Mouse (Mus musculus) embryonic facial prominence, embryonic 12.5 days (tissue): Measurements from ENCODE around the gene Gna11. TPM values are rescaled to one million over a fixed set of nuclear protein-coding genes. Genes with fewer than 3 reads are reported as not detected.

Experiments
- ATAC-seq: fragments of 200-750 bp; cut with Nextera tagmentation; 2 replicates; pipeline ENCODE4 v1.8.0; 2017; ENCODE audit not compliant: insufficient number of reproducible peaks, insufficient read depth, low FRiP score, low TSS enrichment
- H3K27ac ChIP-seq: fragments of 300-500 bp; sonication (generic); 2 replicates; pipeline ENCODE4 v1.5.1; 2016; ENCODE audit warnings: mild to moderate bottlenecking
- H3K27me3 ChIP-seq: fragments of 300-500 bp; sonication (generic); 2 replicates; pipeline ENCODE4 v1.6.1; 2016; ENCODE audit warnings: mild to moderate bottlenecking, moderate library complexity
- H3K36me3 ChIP-seq: fragments of 300-500 bp; sonication (generic); 2 replicates; pipeline ENCODE4 v1.6.1; 2016; ENCODE audit warnings: mild to moderate bottlenecking
- H3K4me1 ChIP-seq: fragments of 300-500 bp; sonication (generic); 2 replicates; pipeline ENCODE4 v1.6.1; 2016
- H3K4me2 ChIP-seq: fragments of 300-500 bp; sonication (generic); replicated peaks from 2 replicates; pipeline ENCODE4 v1.6.1; 2016; ENCODE audit warnings: mild to moderate bottlenecking, moderate library complexity
- H3K4me3 ChIP-seq: fragments of 300-500 bp; sonication (generic); 2 replicates; pipeline ENCODE4 v1.5.1; 2016; ENCODE audit warnings: mild to moderate bottlenecking
- H3K9ac ChIP-seq: fragments of 300-500 bp; sonication (generic); 2 replicates; pipeline ENCODE4 v1.6.1; 2016; ENCODE audit warnings: mild to moderate bottlenecking, moderate library complexity
- H3K9me3 ChIP-seq: fragments of 300-500 bp; sonication (generic); 2 replicates; pipeline ENCODE4 v1.6.1; 2016; ENCODE audit warnings: mild to moderate bottlenecking, moderate library complexity
- WGBS: fragments of 180-500 bp; shearing (Covaris S2); methylation state at CpG from one replicate; pipeline ENCODE4 v1.1.7; 2016; 5-methylcytosine and 5-hydroxymethylcytosine counted together
- polyA plus RNA-seq: library from polyadenylated mRNA; unstranded; fragments of >200 nt; fragmentation: Nextera tagmentation; extraction: Ambion mirVana; gene quantifications from 2 replicates; pipeline ENCODE4 v1.2.1, GENCODE M21; 2016

Gna11 gene
- polyA plus RNA-seq: 82.7 and 83.5 TPM in 2 replicates

DNA sequence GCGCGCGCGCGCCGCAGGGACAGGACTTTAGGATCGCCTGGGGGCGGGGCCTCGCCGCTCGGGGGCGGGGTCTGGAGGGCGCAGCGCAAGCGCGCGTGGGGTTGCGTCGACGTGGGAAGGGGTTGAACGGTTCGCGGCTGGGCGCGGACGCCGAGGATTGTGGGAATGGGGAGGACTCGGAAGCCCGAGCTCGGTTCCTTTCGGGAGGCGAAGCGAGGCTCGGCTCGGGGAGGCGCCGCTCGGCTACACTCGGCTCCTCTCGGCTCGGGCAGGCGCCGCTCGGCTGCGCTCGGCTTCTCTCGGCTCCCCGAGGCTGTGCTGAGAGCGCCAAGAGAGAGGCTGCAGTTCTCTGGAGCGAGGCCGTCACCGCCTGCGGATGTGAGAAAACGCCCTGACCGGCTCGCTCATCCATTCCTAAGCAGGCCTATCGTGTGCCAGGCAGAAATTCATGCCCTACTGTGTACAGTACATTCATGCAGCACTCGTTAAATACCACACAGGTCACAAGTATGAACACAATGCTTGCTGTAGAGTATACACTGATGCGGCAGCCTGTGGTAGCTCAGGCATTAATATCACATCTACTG is at the start of gene Gna11:
TSS of gene Gna11 (minus strand) at position 30 of the 587 bp plus-strand sequence.
- H3K36me3 ChIP-seq: peaks cover 6% of the 10 kb centered on the region; the same call in 1 of the 2 replicates
- peak within 1 kb of the TSS; percentile 97 for H3K4me2 ChIP-seq
- no peaks in the 10 kb centered on the region for H3K9me3 ChIP-seq
- peak within 1 kb of the TSS; percentile 96 for H3K9ac ChIP-seq
- peak within 1 kb of the TSS; percentile 96 for H3K4me3 ChIP-seq
- peaks cover 23% of the 10 kb centered on the region for H3K4me1 ChIP-seq
- H3K27ac ChIP-seq: peak within 1 kb of the TSS; percentile 84
- WGBS: under 1% methylated on average over 59 of the region's 59 CpGs
- peak; percentile 95 for ATAC-seq
- no peaks in the 10 kb centered on the region for H3K27me3 ChIP-seq

DNA sequence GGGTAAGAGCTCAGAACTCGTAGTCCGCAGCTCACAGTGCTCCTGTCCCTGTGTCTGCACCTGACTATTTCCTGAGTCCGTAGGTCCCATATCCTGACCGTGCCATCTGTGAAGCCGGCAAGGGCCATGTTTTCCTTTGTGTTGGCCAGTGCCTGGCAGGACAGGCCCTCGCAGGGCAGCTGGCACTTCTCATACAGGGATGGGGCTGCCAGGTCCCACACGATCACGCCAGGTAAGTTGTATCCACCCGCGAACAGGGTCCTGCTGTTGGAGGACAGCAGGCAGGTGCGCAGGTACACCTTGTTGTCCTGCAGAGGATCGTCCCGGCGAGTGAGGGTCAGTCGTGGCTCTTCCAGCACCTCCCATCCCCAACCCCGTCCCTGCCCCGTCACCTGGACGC is 48.9 kb upstream of the Gna11 start:
- Histone ChIP-seq H3K4me1 (peaks cover 40% of the 10 kb centered on the region), H3K9ac (no peak overlapping the region), H3K4me2 (no peak overlapping the region), H3K4me3 (no peak overlapping the region), H3K27ac (no peak overlapping the region), H3K27me3 (peaks cover 23% of the 10 kb centered on the region), H3K9me3 (no peaks in the 10 kb centered on the region), H3K36me3 (0 out of 2 replicates have a peak, but pooled peaks cover 7% of the 10 kb centered on the region)
- ATAC-seq: no peak
- 80% methylated on average over 18 of the region's 18 CpGs for WGBS

DNA sequence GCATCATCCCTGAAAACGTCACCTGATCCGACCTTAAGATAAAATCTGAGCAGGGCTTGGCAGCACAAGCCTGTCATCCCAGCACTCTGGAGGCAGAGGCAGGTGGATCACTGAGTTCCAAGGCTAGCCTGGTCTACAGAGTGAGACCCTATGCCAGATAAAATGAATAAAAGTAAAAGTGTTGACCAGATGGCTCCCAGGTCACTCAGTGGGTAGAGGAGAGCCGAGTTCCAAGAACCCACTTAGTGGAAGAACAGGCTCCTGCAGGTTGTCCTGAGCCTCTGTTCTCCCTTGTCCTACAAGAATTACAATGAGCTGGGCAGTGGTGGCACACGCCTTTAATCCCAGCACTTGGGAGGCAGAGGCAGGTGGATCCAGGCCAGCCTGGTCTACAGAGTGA is 48.2 kb upstream of the Gna11 start:
- Histone ChIP-seq H3K4me3 (no peak overlapping the region), H3K9ac (no peak overlapping the region), H3K4me1 (peaks cover 34% of the 10 kb centered on the region), H3K36me3 (peaks cover 14% of the 10 kb centered on the region; the same call in 1 of the 2 replicates), H3K27me3 (peaks cover 23% of the 10 kb centered on the region), H3K27ac (no peak overlapping the region), H3K4me2 (no peak overlapping the region), H3K9me3 (no peaks in the 10 kb centered on the region)
- WGBS: 72% methylated on average over 4 of the region's 4 CpGs
- ATAC-seq: no peak

DNA sequence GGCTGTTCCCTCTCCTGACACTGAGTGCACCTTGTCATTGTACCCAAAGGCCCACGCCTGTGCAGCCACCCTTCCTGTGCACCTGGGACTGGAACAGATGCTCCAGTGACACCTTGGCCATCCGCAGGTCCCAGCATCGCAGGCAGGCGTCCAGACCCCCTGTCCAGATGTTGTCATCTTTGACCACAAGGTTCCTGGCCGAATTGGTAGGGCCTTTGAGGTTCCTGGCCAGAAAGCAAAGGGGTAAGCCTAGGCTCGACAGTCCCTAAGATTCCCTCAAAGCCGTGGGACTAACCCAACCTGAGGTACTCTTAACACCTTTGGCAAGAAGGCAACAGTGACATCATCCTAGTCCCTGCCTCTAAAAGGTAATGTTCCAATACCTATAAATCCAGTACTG is 47.6 kb upstream of the Gna11 start:
- WGBS: 80% methylated on average over 7 of the region's 7 CpGs
- Histone ChIP-seq H3K4me3 (no peak overlapping the region), H3K27ac (no peak overlapping the region), H3K27me3 (peaks cover 25% of the 10 kb centered on the region), H3K4me2 (no peak overlapping the region), H3K9ac (no peak overlapping the region), H3K36me3 (peaks cover 20% of the 10 kb centered on the region), H3K9me3 (no peaks in the 10 kb centered on the region), H3K4me1 (peaks cover 28% of the 10 kb centered on the region)
- ATAC-seq: no peak

DNA sequence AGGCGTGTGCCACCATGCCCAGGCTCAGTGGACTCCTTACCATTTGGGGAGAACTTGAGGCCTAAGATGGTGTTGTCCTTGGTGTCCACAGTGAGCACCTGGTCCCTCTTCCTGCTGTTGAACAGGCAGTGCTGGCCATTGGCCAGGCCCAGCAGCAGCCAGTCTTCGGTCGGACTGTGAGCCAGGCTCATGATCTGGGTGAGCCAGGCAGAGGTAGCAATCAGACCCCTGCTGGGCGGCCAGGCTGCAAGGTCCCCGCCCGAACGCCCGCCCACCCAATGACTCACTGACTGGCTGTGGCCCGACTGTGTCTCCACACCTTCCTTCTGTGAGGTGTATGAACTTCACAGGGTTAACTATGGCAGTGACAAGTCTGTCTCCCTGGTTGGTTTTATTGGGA is 46.9 kb upstream of the Gna11 start:
- Histone ChIP-seq H3K4me3 (no peak overlapping the region), H3K4me1 (peaks cover 20% of the 10 kb centered on the region), H3K9ac (no peak overlapping the region), H3K27me3 (peaks cover 28% of the 10 kb centered on the region), H3K4me2 (no peak overlapping the region), H3K36me3 (peaks cover 28% of the 10 kb centered on the region), H3K9me3 (no peaks in the 10 kb centered on the region), H3K27ac (no peak overlapping the region)
- WGBS: 77% methylated on average over 9 of the region's 9 CpGs
- ATAC-seq: no peak

DNA sequence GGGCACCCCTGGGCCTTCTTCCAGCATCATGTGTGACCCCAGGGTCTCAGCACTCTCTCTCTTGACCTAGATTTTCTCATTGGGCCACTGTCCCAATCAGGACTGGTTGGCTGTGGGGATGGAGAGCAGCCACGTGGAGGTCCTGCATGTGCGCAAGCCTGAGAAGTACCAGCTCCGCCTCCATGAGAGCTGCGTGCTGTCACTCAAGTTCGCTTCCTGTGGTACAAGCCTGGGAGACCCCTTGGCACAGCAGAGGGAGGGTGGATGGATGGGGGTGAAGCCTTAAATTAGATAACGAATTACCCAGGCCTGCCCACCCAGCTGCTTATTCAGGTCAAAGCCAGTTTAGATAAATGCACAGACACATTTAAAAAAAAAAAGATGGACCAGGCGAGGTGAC is 43.7 kb upstream of the Gna11 start:
- Histone ChIP-seq H3K36me3 (peaks cover 46% of the 10 kb centered on the region), H3K9ac (no peak overlapping the region), H3K27ac (no peak overlapping the region), H3K4me2 (no peak overlapping the region), H3K4me1 (no peaks in the 10 kb centered on the region), H3K9me3 (no peaks in the 10 kb centered on the region), H3K4me3 (no peak overlapping the region), H3K27me3 (peaks cover 15% of the 10 kb centered on the region)
- ATAC-seq: no peak
- 64% methylated on average over 7 of the region's 7 CpGs for WGBS

DNA sequence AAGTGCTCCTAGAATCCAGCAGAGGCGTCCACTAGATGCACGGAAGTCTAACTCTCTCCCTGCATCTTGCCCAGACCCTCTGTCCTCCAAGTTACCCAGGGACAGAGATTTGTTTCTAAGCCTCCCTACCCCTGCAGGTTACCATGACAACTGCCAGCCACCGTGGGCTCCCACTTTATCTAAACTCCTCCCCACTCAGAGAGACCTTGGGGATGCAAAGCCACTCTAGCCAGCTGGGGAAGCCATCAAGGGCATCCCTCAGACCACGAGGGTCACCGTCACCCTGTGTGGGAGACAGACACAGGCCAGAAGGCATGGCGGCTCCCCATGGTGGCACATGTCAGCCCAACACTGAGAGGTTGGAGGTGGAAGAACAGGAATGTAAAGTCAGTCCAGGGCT is 38.4 kb upstream of the Gna11 start:
- H3K27me3 ChIP-seq: peaks cover 25% of the 10 kb centered on the region
- no peak for ATAC-seq
- H3K9ac ChIP-seq: no peak overlapping the region
- no peak overlapping the region for H3K27ac ChIP-seq
- no peak overlapping the region for H3K4me3 ChIP-seq
- 59% methylated on average over 6 of the region's 6 CpGs for WGBS
- H3K9me3 ChIP-seq: no peaks in the 10 kb centered on the region
- peaks cover 40% of the 10 kb centered on the region for H3K36me3 ChIP-seq
- peaks cover 20% of the 10 kb centered on the region; the same call in 1 of the 2 replicates for H3K4me1 ChIP-seq
- no peak overlapping the region for H3K4me2 ChIP-seq

DNA sequence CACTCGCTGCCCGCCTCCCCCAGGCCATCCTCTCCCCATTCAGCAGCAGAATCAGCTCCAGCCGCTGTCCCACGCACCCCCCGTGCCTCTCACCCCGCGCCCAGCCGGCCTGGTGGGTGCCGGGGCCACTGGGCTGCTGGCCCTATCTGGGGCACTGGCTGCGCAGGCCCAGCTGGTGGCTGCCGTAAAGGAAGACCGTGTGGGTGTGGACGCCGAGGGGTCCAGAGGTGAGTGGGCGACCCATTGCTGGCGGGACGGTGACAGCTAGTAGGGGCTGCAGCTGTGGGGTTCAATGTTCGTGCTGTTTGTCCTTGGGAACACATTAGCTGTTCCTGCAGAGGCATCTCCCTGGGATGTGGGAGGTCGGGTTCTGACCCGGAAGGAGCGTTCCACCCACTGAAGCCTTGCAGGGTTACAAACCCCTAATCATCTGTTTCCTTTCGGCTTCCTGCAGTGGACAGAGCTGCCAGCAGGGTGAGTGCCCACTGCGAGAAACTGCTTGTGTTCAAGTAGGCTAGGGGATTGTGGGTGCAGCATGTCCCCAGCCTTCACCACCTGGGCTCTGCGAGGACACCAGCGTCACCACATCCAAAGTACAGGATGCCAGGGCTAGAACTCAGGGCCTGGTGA is 35.6 kb upstream of the Gna11 start:
- Histone ChIP-seq H3K27ac (no peak overlapping the region), H3K9ac (no peak overlapping the region), H3K4me2 (no peak overlapping the region), H3K9me3 (no peaks in the 10 kb centered on the region), H3K4me1 (peaks cover 32% of the 10 kb centered on the region), H3K27me3 (peaks cover 31% of the 10 kb centered on the region), H3K4me3 (no peak overlapping the region), H3K36me3 (peaks cover 24% of the 10 kb centered on the region)
- WGBS: 51% methylated on average over 25 of the region's 25 CpGs
- no peak for ATAC-seq

DNA sequence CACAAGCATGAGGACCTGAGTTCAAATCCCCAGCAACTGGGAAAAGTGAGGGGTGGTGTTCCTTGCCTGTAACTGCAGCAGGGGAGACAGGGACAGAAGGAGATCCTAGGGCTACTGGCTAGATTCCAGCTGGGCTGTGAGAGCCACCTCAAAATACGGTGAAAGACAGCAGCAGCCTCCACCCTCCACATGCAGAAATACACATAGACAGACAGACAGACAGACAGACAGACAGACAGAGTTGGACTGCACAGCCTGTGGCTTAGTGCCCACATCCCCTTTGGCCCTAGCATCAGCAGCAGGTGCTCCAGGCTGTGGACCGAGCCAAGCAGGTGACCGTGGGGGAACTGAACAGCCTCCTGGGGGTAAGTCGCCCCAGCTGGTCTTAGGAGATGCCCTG is 35.0 kb upstream of the Gna11 start:
- Histone ChIP-seq H3K9ac (no peak overlapping the region), H3K4me3 (no peak overlapping the region), H3K4me2 (no peak overlapping the region), H3K27ac (no peak overlapping the region), H3K4me1 (peaks cover 35% of the 10 kb centered on the region), H3K36me3 (peaks cover 20% of the 10 kb centered on the region), H3K27me3 (peaks cover 31% of the 10 kb centered on the region), H3K9me3 (no peaks in the 10 kb centered on the region)
- 73% methylated on average over 4 of the region's 4 CpGs for WGBS
- no peak for ATAC-seq

DNA sequence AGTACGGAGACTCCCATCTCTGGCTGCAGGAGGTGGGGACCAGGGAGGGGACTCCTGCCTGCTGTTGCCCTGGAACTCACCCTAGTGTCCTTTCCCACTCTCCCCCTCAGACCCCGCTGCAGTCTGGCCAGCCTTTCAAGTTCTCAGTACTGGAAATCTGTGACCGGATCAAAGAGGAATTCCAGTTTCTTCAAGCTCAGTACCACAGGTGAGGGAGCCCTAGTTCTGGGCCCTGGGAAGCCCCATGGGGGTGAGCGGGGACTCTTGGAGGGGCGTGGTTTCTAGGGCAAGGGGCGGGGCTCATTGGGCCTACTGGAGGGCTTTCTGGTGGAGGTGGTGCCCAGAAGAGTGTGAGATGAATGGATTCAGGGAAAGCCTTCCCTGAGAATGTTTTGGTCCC is 30.7 kb upstream of the Gna11 start:
- no peak for ATAC-seq
- Histone ChIP-seq H3K36me3 (0 out of 2 replicates have a peak, but pooled peaks cover 8% of the 10 kb centered on the region), H3K4me1 (peaks cover 52% of the 10 kb centered on the region), H3K4me2 (peak overlapping the region; percentile 67), H3K27ac (peak overlapping the region; percentile 80), H3K9ac (peak overlapping the region; percentile 69), H3K27me3 (peaks cover 32% of the 10 kb centered on the region), H3K4me3 (peak overlapping the region; percentile 62), H3K9me3 (no peaks in the 10 kb centered on the region)
- under 1% methylated on average over 6 of the region's 6 CpGs for WGBS

DNA sequence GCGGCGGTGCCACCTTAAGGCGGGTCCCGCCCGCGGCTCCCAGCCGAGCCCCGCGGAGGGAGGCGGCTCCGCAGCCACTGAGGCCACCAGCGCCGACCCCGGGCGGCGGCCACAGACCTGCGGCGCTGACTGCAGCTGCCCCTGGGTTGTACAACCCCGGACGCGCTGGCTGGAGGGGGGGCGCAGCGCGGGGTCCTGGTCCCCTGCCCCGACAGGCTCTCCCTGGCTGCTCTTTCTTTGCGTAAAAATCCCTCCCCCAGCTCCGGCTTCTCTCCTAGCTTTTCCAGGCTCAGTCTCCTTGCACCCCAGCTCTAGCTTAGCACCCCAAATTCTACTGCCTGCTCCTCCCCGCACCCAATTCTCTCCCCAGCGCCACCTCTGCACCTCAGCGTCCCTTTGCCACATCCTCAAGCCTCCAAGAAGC is 30.2 kb upstream of the Gna11 start:
- H3K9ac ChIP-seq: peak overlapping the region; percentile 69
- H3K27ac ChIP-seq: peak overlapping the region; percentile 80
- WGBS: under 1% methylated on average over 18 of the region's 30 CpGs
- H3K4me2 ChIP-seq: peak overlapping the region; percentile 67
- H3K9me3 ChIP-seq: no peaks in the 10 kb centered on the region
- H3K4me1 ChIP-seq: peaks cover 52% of the 10 kb centered on the region
- no peak for ATAC-seq
- peak overlapping the region; percentile 62 for H3K4me3 ChIP-seq
- peaks cover 30% of the 10 kb centered on the region for H3K27me3 ChIP-seq
- H3K36me3 ChIP-seq: 0 out of 2 replicates have a peak, but pooled peaks cover 7% of the 10 kb centered on the region
